Mouse (Mus musculus) cerebellum, adult (tissue): Measurements from ENCODE around the gene Esam.

Experiments
- ATAC-seq: cut with Nextera tagmentation; 2 replicates; pipeline ENCODE4 v1.9.2; 2017; ENCODE audit warnings: mild to moderate bottlenecking, moderate library complexity, mixed read lengths; ENCODE audit not compliant: insufficient number of reproducible peaks, low FRiP score, low TSS enrichment

Gene Esam

GRCm38 (mm10) chr9:37527396-37528224, at the start of gene Esam:
Gene Esam, plus strand, starts transcription at chr9:37528078.
- no peak for ATAC-seq

GRCm38 (mm10) chr9:37485146-37485545, 42.7 kb upstream of the Esam start:
- ATAC-seq: no peak

- ATAC-seq: no peak
Measured at GRCm38 (mm10) chr9:37488041-37488440, 39.8 kb upstream of the Esam start.

GRCm38 (mm10) chr9:37488611-37489396, 39.1 kb upstream of the Esam start, which contains the start of gene Msantd2:
Gene Msantd2, plus strand, starts transcription at chr9:37489319.
- ATAC-seq: peak; percentile 97

- ATAC-seq: peak; percentile 23; the same call in 1 of the 2 replicates
Measured at GRCm38 (mm10) chr9:37489446-37490120, 38.3 kb upstream of the Esam start.

- no peak for ATAC-seq
Measured at GRCm38 (mm10) chr9:37495761-37496160, 32.1 kb upstream of the Esam start.

GRCm38 (mm10) chr9:37496325-37496724, 31.6 kb upstream of the Esam start:
- no peak for ATAC-seq

- ATAC-seq: no peak
Measured at GRCm38 (mm10) chr9:37500201-37500600, 27.7 kb upstream of the Esam start.

GRCm38 (mm10) chr9:37501170-37501569, 26.7 kb upstream of the Esam start:
- no peak for ATAC-seq

GRCm38 (mm10) chr9:37504348-37504747, 23.5 kb upstream of the Esam start:
- no peak for ATAC-seq

GRCm38 (mm10) chr9:37506023-37506422, 21.9 kb upstream of the Esam start:
- ATAC-seq: no peak

- no peak for ATAC-seq
Measured at GRCm38 (mm10) chr9:37512097-37512496, 15.8 kb upstream of the Esam start.

GRCm38 (mm10) chr9:37514456-37514855, 13.4 kb upstream of the Esam start:
- ATAC-seq: no peak

GRCm38 (mm10) chr9:37517467-37517866, 10.4 kb upstream of the Esam start:
- ATAC-seq: no peak

GRCm38 (mm10) chr9:37518991-37519390, 8.9 kb upstream of the Esam start:
- ATAC-seq: peak; percentile 66; the same call in 1 of the 2 replicates

GRCm38 (mm10) chr9:37519995-37520394, 7.9 kb upstream of the Esam start:
- 0 out of 2 replicates have a peak, but pooled peaks have one; percentile 20 for ATAC-seq

GRCm38 (mm10) chr9:37525461-37525860, 2.4 kb upstream of the Esam start:
- ATAC-seq: no peak

- no peak for ATAC-seq
Measured at GRCm38 (mm10) chr9:37526443-37527395, 1.2 kb upstream of the Esam start.

GRCm38 (mm10) chr9:37528225-37528970, 520 bp downstream of the Esam start:
- no peak for ATAC-seq
